Mouse (Mus musculus) CD4-positive helper T cell, adult 2 months (primary cell): ENCODE results near the gene Alpi.

ENCODE experiments used
- DNase-seq: peaks from one replicate; pipeline ENCODE4 v3.0.0-alpha.2; 2012; ENCODE audit warnings: low read depth, missing footprints, low spot score

Alpi gene

DNA sequence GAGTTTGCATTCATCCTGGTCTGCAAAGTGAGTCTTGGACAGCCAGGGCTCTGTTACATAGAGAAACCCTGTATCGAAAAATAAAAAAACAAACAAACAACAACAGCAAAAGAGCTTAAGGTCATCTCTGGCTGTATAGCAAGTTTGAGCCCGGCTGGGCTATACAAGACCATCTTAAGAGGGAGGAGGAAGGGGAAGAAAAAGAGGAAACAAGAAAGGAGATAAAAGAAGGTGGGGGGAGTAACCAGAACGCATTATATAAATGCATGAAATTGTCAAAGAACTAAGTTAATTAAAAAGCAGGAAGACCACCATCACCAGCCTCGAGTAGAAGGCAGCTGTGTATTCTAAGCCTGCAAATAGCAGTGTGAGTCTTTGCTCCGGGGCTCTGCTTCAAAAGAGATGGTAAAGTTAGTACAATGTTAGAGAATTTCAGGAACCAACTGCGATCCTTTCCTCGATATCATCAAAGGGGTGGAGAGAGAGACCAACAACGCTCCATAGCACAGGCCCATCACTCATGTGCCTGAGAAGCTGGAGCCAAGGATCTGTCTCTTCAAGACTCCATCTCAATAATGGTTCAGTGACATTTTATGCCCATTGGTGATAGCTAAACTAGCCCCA is 42.3 kb downstream of the Alpi start:
- no peak for DNase-seq

DNA sequence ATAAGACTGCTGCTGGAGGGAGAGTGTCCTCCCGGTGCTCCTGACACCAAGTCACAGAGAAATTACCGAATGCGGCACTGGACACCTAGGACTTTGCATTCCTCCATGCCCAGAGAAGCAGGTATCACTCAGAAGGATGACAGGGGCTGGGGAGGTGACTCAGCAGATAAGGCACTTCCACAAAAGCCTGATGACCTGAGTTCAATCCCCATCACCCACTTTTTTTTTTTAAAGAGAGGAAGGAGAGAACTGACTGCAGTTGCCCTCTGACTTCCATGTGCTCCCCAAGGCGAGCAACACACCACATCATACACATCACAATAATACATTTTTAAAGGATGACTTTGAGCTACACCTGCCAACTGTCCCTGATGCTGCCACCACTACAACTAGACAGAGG is 44.3 kb downstream of the Alpi start:
- no peak for DNase-seq

DNA sequence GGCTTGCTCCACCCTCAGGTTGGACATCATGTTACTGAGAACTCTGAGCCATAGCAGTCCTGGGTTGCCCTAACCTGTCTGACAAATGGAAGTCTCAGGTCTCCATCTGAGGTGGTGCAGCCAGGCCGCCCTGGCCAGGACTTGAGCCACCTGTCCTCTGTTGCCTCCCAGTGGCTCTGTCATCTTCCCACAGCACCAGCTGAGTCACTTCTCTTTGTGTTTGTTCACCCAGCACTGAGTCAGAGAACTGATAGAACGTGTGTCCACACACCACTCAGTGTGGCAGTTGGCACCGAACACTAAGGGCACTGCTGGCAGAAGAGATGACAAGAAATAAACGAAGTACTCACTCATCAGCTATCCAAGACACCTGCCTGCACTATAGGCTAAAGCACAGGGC is 50.0 kb downstream of the Alpi start:
- DNase-seq, result no peak

DNA sequence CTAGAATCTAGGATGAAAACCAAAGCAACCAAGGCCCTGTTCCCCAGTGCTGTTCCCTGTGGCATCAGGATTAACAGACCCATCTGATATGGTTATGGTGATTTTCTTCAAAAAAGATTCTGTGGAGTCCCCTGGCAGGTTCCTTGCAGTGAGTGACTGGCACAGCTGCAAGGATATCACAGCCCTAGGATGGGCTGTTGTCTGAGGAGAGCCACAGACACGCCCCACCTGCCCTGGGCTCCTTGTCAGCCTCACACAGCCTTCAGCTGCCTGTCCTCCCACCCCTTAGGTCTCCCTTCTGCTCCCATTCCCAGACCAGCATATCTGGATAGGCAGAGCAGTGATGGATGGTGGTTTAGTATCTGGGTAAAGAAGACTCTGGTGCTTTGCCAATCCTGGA is 50.7 kb downstream of the Alpi start:
- no peak for DNase-seq

DNA sequence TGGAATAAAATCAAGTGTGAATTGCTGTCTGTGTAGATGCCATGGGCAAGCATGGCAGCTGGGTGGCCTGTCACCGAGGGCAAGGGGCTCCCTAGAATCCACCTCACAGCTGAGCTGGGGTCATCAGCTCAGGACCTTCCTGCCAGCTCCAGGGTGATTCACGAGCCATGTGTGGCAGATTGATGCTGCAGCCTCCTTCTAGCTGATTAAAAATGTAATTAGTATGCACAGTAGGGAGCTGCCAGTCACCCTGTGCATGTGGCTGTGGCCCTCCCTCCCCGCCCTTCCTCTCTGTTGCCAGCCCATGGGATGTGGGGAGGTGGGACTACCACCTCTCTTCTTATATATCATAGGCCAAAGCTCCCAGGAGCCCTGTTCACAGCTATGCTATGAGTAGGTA is 51.3 kb downstream of the Alpi start:
- no peak for DNase-seq
